Mouse (Mus musculus) forebrain, postnatal 0 days (tissue): ENCODE measurements around the gene Eif4h. TPM values are rescaled to one million over a fixed set of nuclear protein-coding genes. Genes with fewer than 3 reads are reported as not detected.

ENCODE experiments used
- ATAC-seq: fragments of 200-750 bp; cut with Nextera tagmentation; 2 replicates; pipeline ENCODE4 v1.8.0; 2017; ENCODE audit warnings: mild to moderate bottlenecking, moderate library complexity
- DNase-seq: peaks from one replicate; pipeline ENCODE4 v3.0.0-alpha.2; 2015
- H3K27ac ChIP-seq: fragments of 300-500 bp; sonication (generic); 2 replicates; pipeline ENCODE4 v1.5.1; 2014; ENCODE audit warnings: low read depth, mild to moderate bottlenecking, antibody characterized with exemption, low read length, moderate library complexity, mixed read lengths
- H3K27me3 ChIP-seq: fragments of 300-500 bp; sonication (generic); 2 replicates; pipeline ENCODE4 v1.6.1; 2014; ENCODE audit warnings: mild to moderate bottlenecking, low read length, mixed read lengths; ENCODE audit not compliant: insufficient read depth
- H3K36me3 ChIP-seq: fragments of 300-500 bp; sonication (generic); 2 replicates; pipeline ENCODE4 v1.6.1; 2014; ENCODE audit warnings: mild to moderate bottlenecking, moderate library complexity; ENCODE audit not compliant: insufficient read depth
- H3K4me1 ChIP-seq: fragments of 300-500 bp; sonication (generic); 2 replicates; pipeline ENCODE4 v1.6.1; 2014; ENCODE audit warnings: antibody characterized with exemption; ENCODE audit not compliant: insufficient read depth
- H3K4me2 ChIP-seq: fragments of 300-500 bp; sonication (generic); 2 replicates; pipeline ENCODE4 v1.6.1; 2014; ENCODE audit warnings: low read depth, mild to moderate bottlenecking, moderate library complexity
- H3K4me3 ChIP-seq: fragments of 300-500 bp; sonication (generic); 2 replicates; pipeline ENCODE4 v1.5.1; 2014; ENCODE audit warnings: low read depth, low read length, mixed read lengths
- H3K9ac ChIP-seq: fragments of 300-500 bp; sonication (generic); 2 replicates; pipeline ENCODE4 v1.6.1; 2014; ENCODE audit warnings: mild to moderate bottlenecking
- H3K9me3 ChIP-seq: fragments of 300-500 bp; sonication (generic); 2 replicates; pipeline ENCODE4 v1.6.1; 2016; ENCODE audit warnings: low read length
- CTCF ChIP-seq: sonication (generic); IDR thresholded peaks from 2 replicates; pipeline ENCODE4 v1.5.1; 2016; ENCODE audit warnings: antibody characterized with exemption, control low read depth, low read depth
- WGBS: fragments of 180-500 bp; shearing (Covaris S2); extraction: QIAGEN DNeasy Blood & Tissue Kit; methylation state at CpG from one replicate; pipeline ENCODE4 v1.1.7; 2014; 5-methylcytosine and 5-hydroxymethylcytosine counted together
- polyA plus RNA-seq: library from polyadenylated mRNA; unstranded; fragments of >200 nt; fragmentation: Nextera tagmentation; extraction: Ambion mirVana; gene quantifications from 2 replicates; pipeline ENCODE4 v1.2.1, GENCODE M21; 2015
- total RNA-seq: library from RNA; depleted of rRNA; stranded (reverse); fragments of >200 nt; gene quantifications from 2 replicates; pipeline ENCODE4 v1.2.3, GENCODE M21; 2014

Gene Eif4h
- total and polyA plus RNA-seq, 2 experiments from 2014 or later, result 343 to 525 TPM

GRCm38 (mm10) chr5:134620457-134620856 is 18.8 kb downstream of the Eif4h start:
- Histone ChIP-seq H3K27ac (no peak overlapping the region), H3K4me2 (no peak overlapping the region), H3K36me3 (peaks cover 73% of the 10 kb centered on the region), H3K9me3 (no peaks in the 10 kb centered on the region), H3K4me1 (peaks cover 3% of the 10 kb centered on the region; the same call in 1 of the 2 replicates), H3K4me3 (no peak overlapping the region), H3K27me3 (no peaks in the 10 kb centered on the region), H3K9ac (no peak overlapping the region)
- no peak for DNase-seq
- TF ChIP-seq CTCF, result no peak
- WGBS, result 93% methylated on average over 9 of the region's 9 CpGs
- ATAC-seq, result no peak

DNA sequence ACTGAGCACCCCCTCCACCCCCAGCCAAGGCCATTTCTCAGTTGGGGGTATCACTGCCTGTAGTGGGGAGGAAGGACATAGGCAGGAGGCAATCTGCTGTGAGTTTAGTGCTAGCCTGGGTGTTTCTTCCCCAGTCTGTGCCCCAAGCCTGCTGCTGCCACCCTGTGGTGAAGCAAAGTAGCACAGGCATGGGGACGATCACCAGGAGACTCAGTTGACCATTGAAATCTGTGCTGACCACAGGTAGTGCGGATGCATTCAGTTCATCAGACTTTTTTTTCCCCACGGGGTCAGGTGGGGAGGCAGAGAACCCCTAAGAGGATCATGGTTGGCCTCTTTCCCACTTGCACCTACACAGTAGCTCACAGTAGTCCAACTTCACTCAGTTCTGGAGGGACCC is 22.2 kb downstream of the Eif4h start:
- Histone ChIP-seq H3K9me3 (no peaks in the 10 kb centered on the region), H3K4me3 (no peak overlapping the region), H3K27me3 (no peaks in the 10 kb centered on the region), H3K9ac (no peak overlapping the region), H3K27ac (no peak overlapping the region), H3K4me2 (no peak overlapping the region), H3K4me1 (no peaks in the 10 kb centered on the region), H3K36me3 (peaks cover 46% of the 10 kb centered on the region)
- DNase-seq (no peak), ATAC-seq (no peak)
- peak; percentile 77 for TF ChIP-seq CTCF
- 54% methylated on average over 3 of the region's 3 CpGs for WGBS

DNA sequence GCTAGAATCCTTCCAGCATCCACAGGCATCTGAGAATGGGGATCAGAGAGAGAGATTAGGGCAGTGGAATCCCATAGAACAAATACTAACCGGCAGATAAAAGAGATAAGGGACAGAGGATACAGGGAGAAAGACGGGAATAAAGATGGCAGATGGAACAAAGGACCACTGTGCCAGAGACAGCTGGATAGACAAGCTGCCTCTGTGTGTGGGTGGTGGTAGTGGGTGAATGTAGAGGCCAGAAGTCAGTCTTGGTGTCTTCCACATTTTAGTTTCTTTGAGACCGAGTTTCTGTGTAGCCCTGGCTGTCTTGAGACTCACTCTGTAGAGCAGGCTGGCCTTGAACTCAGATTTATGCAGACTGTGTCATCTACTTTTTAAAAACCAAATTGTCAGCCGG is 23.5 kb downstream of the Eif4h start:
- Histone ChIP-seq H3K4me1 (no peaks in the 10 kb centered on the region), H3K9me3 (no peaks in the 10 kb centered on the region), H3K36me3 (peaks cover 36% of the 10 kb centered on the region), H3K9ac (no peak overlapping the region), H3K4me2 (no peak overlapping the region), H3K27me3 (no peaks in the 10 kb centered on the region), H3K4me3 (no peak overlapping the region), H3K27ac (no peak overlapping the region)
- DNase-seq (no peak), ATAC-seq (no peak)
- WGBS, result 60% methylated on average over 4 of the region's 4 CpGs
- no peak for TF ChIP-seq CTCF

GRCm38 (mm10) chr5:134615380-134615779 is 23.9 kb downstream of the Eif4h start:
- no peaks in the 10 kb centered on the region for H3K27me3 ChIP-seq
- H3K36me3 ChIP-seq, result peaks cover 32% of the 10 kb centered on the region
- H3K27ac ChIP-seq, result no peak overlapping the region
- no peak for ATAC-seq
- 86% methylated on average over 8 of the region's 8 CpGs for WGBS
- H3K9me3 ChIP-seq, result no peaks in the 10 kb centered on the region
- no peak overlapping the region for H3K4me3 ChIP-seq
- H3K9ac ChIP-seq, result no peak overlapping the region
- no peak for TF ChIP-seq CTCF
- H3K4me2 ChIP-seq, result no peak overlapping the region
- no peak for DNase-seq
- H3K4me1 ChIP-seq, result no peaks in the 10 kb centered on the region

DNA sequence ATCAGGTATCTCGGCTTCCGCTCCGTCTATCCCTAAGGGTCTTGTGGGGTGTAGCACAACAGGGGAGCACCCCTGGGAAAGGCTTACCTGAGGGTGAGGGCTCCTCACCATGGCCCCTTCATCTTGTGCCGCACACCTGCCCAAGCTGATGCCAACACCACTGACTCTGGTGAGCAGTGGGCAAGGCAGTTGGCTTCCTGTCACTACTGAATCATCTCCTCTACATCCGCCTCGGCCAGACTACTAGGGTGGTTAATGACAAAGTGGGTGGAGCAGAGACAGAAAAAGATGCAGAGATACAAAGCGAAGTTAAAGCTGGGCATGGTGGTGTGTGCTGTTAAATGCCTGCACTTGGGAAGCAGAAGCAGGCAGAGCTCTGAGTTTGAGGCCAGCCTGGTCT is 24.5 kb downstream of the Eif4h start, which contains the start of gene Lat2:
Gene Lat2, minus strand, starts transcription at position 224 of the 400 bp plus-strand sequence.
- H3K4me2 ChIP-seq, result no peak within 1 kb of the TSS
- H3K9me3 ChIP-seq, result no peaks in the 10 kb centered on the region
- no peak for ATAC-seq
- H3K27ac ChIP-seq, result no peak within 1 kb of the TSS
- TF ChIP-seq CTCF, result no peak
- H3K4me1 ChIP-seq, result no peaks in the 10 kb centered on the region
- no peak within 1 kb of the TSS for H3K4me3 ChIP-seq
- no peak for DNase-seq
- H3K36me3 ChIP-seq, result peaks cover 26% of the 10 kb centered on the region
- no peak within 1 kb of the TSS for H3K9ac ChIP-seq
- 92% methylated on average over 7 of the region's 7 CpGs for WGBS
- no peaks in the 10 kb centered on the region for H3K27me3 ChIP-seq

GRCm38 (mm10) chr5:134614296-134614695 is 25.0 kb downstream of the Eif4h start:
- Histone ChIP-seq H3K4me2 (no peak overlapping the region), H3K27me3 (no peaks in the 10 kb centered on the region), H3K9ac (no peak overlapping the region), H3K4me1 (no peaks in the 10 kb centered on the region), H3K4me3 (no peak overlapping the region), H3K27ac (no peak overlapping the region), H3K9me3 (no peaks in the 10 kb centered on the region), H3K36me3 (peaks cover 21% of the 10 kb centered on the region)
- TF ChIP-seq CTCF, result no peak
- DNase-seq (no peak), ATAC-seq (no peak)
- 87% methylated on average over 8 of the region's 8 CpGs for WGBS

GRCm38 (mm10) chr5:134613727-134614126 is 25.6 kb downstream of the Eif4h start:
- Histone ChIP-seq H3K9me3 (no peaks in the 10 kb centered on the region), H3K36me3 (peaks cover 15% of the 10 kb centered on the region), H3K27ac (no peak overlapping the region), H3K27me3 (no peaks in the 10 kb centered on the region), H3K4me1 (no peaks in the 10 kb centered on the region), H3K4me3 (no peak overlapping the region), H3K4me2 (no peak overlapping the region), H3K9ac (no peak overlapping the region)
- no peak for TF ChIP-seq CTCF
- ATAC-seq (no peak), DNase-seq (no peak)
- WGBS, result 87% methylated on average over 9 of the region's 9 CpGs
